Mouse (Mus musculus): ENCODE data around the gene 9030025P20Rik.
"Not testable (repeated sequence)": the region's sequence is repeated elsewhere in the genome, so short reads cannot be mapped to it uniquely, and the experiment has no call there.

Gene 9030025P20Rik

GRCm38 (mm10) chr17:14961557-14962154 lies 16.6 kb upstream of the 9030025P20Rik start:
- POLR2A ChIA-PET, CTCF ChIA-PET: not testable (repeated sequence)

DNA sequence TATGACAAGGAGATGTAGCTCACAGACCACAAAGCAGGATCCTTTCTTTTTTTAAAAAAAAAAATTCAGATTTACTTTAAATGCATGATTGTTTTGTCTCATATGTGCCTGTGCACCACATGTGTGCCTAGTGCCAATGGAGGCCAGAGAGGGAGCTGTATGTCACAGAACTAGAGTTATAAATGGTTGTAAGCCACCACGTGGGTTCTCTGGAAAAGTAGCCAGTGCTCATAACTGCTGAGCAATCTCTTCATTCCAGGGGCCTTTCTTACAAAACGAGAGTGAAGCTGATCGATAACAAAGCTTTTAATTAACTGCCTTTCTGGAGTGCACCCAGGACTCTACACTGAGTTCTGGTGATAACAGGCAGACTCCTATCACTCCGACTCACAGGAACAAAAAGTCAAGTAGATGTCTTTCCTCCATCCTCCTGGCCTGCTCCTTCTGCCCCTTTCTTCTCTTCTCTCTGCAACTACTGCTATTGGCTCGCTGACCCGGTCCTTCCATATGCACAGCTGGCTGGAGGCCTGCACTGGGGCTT lies 9.8 kb upstream of the 9030025P20Rik start:
- CTCF ChIA-PET, POLR2A ChIA-PET: not testable (repeated sequence)

DNA sequence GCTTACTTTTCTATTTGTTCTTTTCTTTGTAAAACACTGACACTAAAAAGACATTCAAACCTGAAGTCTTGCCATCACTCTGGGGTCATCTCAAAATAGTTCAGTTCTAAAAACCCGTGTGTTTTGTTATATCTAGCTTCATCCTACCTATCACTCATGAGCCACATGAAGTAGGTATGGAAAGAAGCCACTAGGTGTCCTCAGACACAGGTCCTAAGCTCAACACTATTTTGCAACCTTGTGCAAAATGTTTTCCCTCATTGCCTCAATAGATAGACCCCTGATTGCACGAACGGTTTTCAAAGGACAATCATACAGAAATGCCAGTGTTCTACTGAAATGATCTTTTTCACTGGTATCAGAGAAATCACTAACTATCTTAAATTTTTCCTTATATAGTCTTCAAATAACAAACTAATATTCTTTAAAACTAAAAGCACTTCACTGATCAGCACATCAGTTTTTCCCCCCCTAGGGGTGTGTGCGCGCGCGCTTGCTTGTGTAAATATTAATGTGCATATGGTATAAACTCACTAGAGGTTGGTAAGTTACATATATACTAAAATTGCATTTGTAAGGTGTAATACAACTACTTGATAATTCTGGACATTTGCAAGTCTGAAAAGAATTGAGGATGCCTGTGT lies 428 bp upstream of the 9030025P20Rik start:
- CTCF ChIA-PET, POLR2A ChIA-PET: not testable (repeated sequence)

DNA sequence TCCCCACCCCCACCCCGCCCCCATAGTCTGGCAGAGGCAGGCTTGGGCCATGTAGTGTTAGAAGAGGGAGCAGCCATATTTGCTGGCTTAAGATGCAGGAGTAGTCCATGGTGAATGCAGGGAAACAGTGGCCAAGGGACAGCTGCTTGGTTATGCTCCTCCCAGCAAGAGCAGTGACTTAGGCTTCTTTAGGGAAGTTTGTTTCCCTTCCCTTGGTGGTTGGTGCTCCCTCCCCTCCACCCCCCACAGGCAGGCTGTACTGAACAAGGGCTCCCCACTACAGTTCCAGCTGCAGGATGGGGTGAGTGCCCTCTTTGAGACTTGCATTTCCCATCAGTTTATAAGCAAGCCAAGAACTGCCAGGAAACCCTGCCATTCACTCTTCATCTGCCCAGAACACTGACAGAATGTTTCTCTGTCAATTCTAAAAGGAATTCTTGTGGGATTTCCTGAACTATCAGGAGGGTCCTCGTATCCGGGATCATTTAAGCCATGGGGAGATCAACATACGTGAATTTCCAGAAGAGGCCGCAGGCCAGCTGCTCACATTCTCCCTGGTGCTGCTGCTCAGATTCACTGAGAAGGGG lies 11.9 kb downstream of the 9030025P20Rik start:
- POLR2A ChIA-PET, CTCF ChIA-PET: not testable (repeated sequence)

DNA sequence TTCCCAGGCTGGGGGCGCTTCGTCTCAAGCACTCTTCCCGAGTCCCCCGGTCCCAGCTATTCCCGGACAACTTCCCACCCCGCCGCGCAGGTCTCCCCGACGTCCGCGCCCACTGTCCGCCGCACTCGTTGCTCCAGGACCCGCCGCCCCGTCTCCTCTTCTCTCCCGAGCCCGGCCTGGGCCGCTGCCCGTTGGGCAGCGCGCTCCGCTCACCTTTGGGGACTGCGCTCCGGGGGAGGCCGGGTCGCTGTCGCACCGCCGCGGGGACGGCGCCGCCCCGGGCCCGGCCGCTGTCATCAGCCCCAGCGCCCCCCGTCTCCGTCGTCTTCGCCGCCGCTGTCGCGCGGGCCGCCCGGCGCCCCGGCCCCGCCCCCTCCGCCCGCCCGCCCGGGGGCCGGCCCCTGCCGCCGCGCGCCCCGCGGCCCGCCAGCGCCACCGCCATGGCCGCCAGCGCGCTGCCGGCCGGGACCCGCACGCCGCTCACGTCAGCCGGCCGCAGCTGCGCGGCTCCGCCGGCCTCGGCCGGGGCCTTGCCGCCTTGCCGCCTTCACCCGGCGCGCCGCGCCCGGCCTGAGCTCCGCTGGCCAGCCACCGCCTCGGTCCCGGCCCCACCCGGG lies 14.4 kb downstream of the 9030025P20Rik start:
- CTCF ChIA-PET, POLR2A ChIA-PET: not testable (repeated sequence)

- CTCF ChIA-PET, POLR2A ChIA-PET: not testable (repeated sequence)
Observed at GRCm38 (mm10) chr17:14993139-14993832, 15.0 kb downstream of the 9030025P20Rik start.

- POLR2A ChIA-PET, CTCF ChIA-PET: not testable (repeated sequence)
Observed at GRCm38 (mm10) chr17:14994140-14994539, 15.9 kb downstream of the 9030025P20Rik start.

- CTCF ChIA-PET, POLR2A ChIA-PET: not testable (repeated sequence)
Observed at GRCm38 (mm10) chr17:15000047-15000446, 21.8 kb downstream of the 9030025P20Rik start.

DNA sequence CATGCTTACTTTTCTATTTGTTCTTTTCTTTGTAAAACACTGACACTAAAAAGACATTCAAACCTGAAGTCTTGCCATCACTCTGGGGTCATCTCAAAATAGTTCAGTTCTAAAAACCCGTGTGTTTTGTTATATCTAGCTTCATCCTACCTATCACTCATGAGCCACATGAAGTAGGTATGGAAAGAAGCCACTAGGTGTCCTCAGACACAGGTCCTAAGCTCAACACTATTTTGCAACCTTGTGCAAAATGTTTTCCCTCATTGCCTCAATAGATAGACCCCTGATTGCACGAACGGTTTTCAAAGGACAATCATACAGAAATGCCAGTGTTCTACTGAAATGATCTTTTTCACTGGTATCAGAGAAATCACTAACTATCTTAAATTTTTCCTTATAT lies 30.8 kb downstream of the 9030025P20Rik start:
- POLR2A ChIA-PET, result not testable (repeated sequence)

GRCm38 (mm10) chr17:15009706-15010413 lies 31.6 kb downstream of the 9030025P20Rik start, which contains the start of gene Gm3435:
Gm3435 (plus strand) TSS chr17:15010176.
- POLR2A ChIA-PET, CTCF ChIA-PET: not testable (repeated sequence)

More for the DNA sequence above, 30.8 kb downstream of the 9030025P20Rik start:
- CTCF ChIA-PET, result not testable (repeated sequence)

DNA sequence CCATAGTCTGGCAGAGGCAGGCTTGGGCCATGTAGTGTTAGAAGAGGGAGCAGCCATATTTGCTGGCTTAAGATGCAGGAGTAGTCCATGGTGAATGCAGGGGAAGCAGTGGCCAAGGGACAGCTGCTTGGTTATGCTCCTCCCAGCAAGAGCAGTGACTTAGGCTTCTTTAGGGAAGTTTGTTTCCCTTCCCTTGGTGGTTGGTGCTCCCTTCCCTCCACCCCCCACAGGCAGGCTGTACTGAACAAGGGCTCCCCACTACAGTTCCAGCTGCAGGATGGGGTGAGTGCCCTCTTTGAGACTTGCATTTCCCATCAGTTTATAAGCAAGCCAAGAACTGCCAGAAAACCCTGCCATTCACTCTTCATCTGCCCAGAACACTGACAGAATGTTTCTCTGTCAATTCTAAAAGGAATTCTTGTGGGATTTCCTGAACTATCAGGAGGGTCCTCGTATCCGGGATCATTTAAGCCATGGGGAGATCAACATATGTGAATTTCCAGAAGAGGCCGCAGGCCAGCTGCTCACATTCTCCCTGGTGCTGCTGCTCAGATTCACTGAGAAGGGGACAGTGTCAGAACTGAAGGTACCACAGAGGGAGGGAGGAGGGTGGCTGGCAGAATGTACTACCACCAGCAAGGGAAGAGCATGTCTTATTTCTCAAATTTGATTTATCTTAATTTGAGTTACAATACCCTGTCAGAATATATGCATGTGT lies 43.4 kb downstream of the 9030025P20Rik start:
- POLR2A ChIA-PET, CTCF ChIA-PET: not testable (repeated sequence)

DNA sequence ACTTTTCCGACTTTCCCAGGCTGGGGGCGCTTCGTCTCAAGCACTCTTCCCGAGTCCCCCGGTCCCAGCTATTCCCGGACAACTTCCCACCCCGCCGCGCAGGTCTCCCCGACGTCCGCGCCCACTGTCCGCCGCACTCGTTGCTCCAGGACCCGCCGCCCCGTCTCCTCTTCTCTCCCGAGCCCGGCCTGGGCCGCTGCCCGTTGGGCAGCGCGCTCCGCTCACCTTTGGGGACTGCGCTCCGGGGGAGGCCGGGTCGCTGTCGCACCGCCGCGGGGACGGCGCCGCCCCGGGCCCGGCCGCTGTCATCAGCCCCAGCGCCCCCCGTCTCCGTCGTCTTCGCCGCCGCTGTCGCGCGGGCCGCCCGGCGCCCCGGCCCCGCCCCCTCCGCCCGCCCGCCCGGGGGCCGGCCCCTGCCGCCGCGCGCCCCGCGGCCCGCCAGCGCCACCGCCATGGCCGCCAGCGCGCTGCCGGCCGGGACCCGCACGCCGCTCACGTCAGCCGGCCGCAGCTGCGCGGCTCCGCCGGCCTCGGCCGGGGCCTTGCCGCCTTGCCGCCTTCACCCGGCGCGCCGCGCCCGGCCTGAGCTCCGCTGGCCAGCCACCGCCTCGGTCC lies 45.7 kb downstream of the 9030025P20Rik start:
- CTCF ChIA-PET, POLR2A ChIA-PET: not testable (repeated sequence)

GRCm38 (mm10) chr17:15024502-15025193 lies 46.4 kb downstream of the 9030025P20Rik start:
- CTCF ChIA-PET, POLR2A ChIA-PET: not testable (repeated sequence)

GRCm38 (mm10) chr17:15025513-15025912 lies 47.2 kb downstream of the 9030025P20Rik start:
- CTCF ChIA-PET, POLR2A ChIA-PET: not testable (repeated sequence)

GRCm38 (mm10) chr17:15031414-15031813 lies 53.1 kb downstream of the 9030025P20Rik start:
- POLR2A ChIA-PET, CTCF ChIA-PET: not testable (repeated sequence)

DNA sequence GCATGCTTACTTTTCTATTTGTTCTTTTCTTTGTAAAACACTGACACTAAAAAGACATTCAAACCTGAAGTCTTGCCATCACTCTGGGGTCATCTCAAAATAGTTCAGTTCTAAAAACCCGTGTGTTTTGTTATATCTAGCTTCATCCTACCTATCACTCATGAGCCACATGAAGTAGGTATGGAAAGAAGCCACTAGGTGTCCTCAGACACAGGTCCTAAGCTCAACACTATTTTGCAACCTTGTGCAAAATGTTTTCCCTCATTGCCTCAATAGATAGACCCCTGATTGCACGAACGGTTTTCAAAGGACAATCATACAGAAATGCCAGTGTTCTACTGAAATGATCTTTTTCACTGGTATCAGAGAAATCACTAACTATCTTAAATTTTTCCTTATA lies 62.2 kb downstream of the 9030025P20Rik start:
- POLR2A ChIA-PET, CTCF ChIA-PET: not testable (repeated sequence)

All from embryonic stem cell, embryonic (primary cell).